Mouse (Mus musculus) spleen, postnatal 14 days (tissue): ENCODE measurements around the gene Mogs.

Experiments
- DNase-seq, 2 experiments: peaks; one replicate each; pipeline ENCODE4 v3.0.0; 2021 to 2022; ENCODE audit warnings: low spot score in 2 of 2

Mogs gene

GRCm38 (mm10) chr6:83121863-83122710 lies 6.8 kb downstream of the Mogs start:
- peak in 1 of 2 experiments; percentile 44 for DNase-seq

DNA sequence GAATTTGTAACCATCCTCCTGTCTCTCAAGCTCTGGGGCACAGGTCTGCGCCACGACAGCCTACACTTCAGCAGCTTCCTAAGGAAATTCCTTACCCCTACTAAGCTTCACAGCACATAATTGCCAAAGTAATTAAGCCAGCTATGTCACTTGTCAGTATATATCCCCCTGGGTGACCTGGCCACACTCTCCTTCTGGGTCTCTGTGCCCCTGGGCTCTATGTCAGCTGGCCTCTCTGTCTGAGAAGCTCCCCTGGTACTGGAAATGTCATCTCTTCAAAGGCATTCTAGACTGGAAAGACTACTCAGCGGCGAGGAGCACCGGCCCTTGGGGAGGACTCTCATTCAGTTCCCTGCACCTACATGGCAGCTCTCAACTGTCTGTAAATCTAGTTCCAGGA lies 7.7 kb downstream of the Mogs start:
- no peak for DNase-seq

- DNase-seq: peak; percentile 76 to 87
Measured at GRCm38 (mm10) chr6:83124851-83125312, 9.6 kb downstream of the Mogs start.

DNA sequence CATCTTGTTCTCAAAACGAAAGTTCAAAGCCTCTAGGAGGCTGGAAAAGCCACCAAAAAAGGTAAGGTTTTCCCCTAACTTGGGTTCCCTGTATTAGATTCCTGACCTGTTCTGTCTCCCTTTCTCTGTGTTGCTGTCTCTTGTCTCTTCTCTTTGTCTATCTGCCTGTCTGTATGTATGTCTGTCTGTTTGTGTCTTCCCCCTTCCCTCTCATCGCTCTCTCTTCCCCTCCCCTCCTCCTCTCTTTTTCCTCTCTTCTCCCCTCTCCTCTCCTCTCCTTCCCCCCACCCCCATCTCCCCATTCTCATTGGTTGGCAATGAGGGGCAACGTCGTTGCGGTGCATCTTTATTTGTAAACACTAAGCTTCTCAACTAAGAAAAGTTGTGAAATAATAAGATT lies 10.0 kb downstream of the Mogs start, which contains the start of gene Ino80b:
Gene Ino80b (minus strand): TSS at position 101 of the 400 bp plus-strand sequence.
- no peak for DNase-seq

- DNase-seq: no peak
Measured at GRCm38 (mm10) chr6:83127419-83127818, 12.1 kb downstream of the Mogs start.

DNA sequence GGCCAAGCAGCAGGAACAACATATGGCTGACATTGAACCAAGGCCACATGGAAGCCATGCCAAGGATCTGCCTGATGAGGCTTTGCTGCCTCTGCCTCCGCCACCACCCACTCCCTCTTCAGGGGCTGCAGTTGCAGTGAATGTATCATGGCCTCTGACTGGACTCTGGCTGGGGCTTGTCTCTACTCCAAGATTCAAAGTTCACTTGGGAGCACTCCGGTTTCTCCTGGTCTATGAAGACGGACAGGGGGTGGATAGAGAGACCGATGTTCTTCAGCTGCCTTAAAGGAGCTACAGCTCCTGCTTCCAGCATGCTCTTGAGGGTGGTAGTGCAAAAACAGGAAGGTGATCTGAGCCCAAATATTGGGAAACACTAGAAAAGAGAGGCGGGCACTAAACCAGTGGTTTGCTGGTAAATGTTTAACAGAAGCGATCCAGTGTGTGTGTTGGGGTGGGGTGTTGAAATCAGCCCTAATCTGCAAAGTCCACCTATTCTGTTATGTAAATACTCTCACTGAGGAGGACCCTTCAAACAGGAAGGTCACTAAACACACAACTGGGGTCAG lies 16.3 kb downstream of the Mogs start:
- no peak for DNase-seq

- DNase-seq: no peak
Measured at GRCm38 (mm10) chr6:83132176-83132919, 17.1 kb downstream of the Mogs start.

DNA sequence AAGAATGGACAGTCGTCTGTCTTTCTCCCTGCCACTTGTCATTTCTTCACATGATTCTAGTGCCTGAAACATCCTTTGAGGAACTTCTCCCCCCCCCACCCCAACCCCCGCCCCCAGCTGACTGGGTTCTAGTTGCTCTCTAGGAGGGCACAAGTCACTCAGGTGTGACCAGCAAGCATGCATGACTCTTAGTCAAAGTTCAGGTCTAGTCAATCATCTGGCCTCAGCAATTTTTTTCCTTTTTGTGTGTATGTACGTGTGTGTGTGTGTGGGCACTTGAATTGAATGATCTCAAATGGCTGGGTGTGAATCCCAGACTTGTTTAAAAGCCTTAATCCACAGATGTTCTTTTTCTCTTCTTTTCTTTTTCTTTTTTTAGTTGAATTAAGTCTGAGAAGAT lies 18.9 kb downstream of the Mogs start:
- DNase-seq: no peak

GRCm38 (mm10) chr6:83134951-83135513 lies 19.7 kb downstream of the Mogs start, which contains the start of gene Rtkn:
Gene Rtkn (plus strand): TSS chr6:83135463.
- DNase-seq: no peak

DNA sequence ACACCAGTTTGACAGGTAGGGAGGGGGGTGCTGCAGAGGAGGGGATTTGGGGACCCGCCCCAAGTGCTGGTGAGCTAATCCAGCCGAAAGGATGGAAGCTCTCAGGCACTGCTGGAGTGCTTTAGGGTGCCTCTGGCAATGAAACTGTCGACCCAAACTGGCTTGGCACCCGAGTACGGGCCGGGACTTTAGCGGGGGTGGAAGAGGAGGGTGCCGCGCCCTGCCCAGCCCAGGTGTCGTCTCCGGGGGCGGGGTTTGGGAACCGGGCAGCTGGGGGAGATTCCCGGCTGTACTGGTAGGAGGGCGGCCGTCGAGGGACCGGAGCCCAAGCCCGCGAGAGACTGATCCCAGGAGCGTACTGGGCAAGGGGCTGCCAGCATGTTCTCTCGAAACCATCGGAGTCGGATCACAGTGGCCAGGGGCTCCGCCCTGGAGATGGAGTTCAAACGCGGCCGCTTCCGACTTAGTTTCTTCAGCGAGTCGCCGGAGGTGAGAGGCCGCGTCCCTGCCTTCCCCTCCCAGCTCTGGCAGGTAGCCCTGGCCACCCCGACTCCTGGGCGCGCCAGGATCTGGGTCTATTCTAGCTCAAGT lies 20.4 kb downstream of the Mogs start:
- no peak for DNase-seq

DNA sequence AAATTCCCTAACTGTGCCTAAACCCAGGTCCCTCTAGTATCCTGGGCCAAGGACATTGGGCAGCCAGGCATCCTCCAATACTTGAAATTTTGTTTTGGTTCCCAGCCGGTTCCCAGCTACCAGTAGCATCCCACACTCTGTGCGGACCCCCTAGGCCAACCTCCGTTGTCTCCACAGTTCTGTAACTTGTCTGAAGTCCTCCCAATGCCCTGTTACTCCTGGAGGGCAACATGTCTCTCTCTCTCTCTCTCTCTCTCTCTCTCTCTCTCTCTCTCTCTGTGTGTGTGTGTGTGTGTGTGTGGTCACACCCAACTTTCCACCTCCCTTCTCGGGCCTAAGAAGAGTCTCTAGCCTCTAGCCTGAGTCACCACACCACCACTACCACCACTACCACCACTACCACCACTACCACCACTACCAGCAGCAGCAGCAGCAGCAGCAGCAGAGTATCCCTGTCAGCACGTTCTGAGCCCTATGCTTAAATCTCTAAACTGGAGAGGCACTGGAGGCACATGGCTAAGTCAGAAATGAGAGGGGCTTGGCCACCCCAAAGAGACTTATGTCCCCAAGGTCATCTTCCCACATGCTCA lies 21.1 kb downstream of the Mogs start:
- no peak for DNase-seq

DNA sequence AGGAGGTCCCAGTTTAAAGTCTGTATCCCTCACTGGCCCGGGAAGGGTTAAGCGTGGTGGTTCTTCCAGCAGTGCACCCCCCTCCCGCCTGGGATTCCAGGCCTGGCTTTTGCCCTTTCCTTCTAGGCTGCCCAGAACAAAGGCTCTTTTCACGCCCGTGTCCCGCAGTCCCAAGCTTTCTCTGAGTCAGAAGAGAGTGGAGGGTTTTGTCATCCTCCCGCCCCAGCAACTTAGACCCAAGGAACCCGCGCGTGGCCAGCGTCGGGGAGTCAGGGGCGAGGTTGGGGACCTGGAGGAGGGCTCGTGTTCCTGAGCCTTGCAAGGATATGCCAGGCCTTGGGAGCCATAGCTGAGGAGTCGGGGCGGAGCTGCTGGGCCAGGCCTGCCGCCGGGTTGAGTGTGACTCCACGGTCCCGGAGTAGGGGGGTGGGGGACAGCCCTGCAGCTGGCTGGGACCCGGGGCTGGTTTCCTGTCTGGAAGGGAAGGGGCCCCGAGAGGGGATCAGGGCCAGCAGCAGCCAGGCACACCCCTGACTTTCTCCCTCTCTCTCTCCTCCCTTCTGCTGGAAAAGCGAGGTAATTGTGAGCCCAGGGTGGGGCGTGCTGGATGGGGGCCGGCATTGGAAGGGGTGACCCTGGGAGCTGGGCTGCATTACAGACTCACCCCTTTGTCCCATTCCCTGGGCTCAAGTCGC lies 21.7 kb downstream of the Mogs start:
- no peak for DNase-seq

DNA sequence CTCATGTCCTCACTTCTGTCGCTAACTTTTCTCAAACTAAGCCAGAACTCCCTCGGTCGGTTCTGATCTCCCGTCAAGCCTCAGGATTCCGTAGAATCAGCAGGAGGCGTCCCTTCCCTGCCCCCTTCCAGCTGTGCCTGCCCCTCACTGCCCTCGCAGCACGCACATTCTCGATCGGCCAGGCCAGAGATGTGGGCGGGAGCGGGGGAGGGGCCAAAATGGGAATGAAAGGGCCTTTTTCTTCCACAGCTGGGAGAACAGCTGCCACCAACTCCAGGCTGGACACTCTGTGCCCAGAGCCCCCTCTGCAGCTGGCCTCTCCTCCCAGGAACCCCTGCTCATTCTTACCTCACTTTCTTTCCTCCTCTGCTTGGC lies 22.3 kb downstream of the Mogs start:
- no peak for DNase-seq

DNA sequence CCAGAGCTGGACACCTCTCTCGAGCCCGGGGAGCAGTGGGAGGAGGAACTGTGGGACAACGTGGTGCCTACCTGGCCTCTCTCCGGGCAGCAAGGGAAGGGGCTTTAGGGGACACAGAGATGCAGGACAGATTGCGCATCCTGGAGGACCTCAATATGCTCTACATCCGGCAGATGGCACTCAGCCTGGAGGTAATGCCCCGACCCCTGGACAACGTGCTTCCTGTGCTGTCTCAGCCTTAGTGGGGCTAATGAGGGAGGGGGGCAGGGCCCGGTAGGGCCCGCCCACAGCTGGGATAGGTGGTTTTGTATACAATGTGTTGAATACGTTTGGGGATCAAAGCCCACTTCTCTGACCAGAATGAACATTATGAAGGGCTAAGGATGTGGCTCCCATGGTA lies 22.8 kb downstream of the Mogs start:
- DNase-seq: no peak

- no peak for DNase-seq
Measured at GRCm38 (mm10) chr6:83140044-83140443, 24.7 kb downstream of the Mogs start.

DNA sequence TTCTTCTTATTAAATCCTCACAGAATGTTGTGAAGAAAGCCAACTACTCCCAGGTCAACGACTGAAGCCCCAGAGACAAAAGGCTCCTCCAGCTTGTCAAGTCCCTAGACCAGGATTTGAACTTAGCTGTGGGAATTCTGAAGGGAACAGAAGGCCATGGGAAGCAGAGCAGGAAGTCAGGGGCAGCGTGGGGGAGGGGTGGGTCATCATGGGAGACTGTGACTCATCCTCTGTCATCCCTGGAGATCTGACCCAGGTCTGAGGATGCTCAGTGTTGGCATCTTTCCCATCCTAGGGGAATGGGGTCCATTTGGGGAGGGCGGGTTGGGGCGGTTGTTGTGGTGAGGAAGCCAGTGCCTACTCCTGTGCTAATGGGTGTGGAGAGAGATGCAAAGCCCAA lies 26.3 kb downstream of the Mogs start:
- DNase-seq: no peak

GRCm38 (mm10) chr6:83142211-83142731 lies 27.0 kb downstream of the Mogs start:
- no peak for DNase-seq

GRCm38 (mm10) chr6:83142886-83143285 lies 27.6 kb downstream of the Mogs start:
- no peak for DNase-seq

DNA sequence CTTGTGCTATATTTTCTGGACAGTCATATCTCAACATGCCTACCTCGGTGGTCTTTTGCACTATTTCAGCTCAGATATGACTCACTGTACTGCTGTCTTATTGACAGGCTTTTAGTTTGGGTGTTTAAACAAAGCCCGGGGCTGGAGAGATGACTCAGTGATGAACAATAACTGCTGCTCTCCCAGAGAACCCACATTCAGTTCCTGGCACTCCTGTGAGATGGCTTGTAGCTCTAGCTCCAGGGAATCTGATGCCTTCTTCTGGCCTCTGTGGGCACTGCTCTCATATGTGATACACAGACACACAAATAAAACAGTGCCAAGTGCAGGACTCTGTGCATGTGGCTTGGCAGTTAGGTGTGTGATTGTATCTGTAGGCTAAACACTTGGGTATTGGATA lies 29.9 kb downstream of the Mogs start:
- DNase-seq: no peak

- no peak for DNase-seq
Measured at GRCm38 (mm10) chr6:83145805-83146204, 30.5 kb downstream of the Mogs start.

DNA sequence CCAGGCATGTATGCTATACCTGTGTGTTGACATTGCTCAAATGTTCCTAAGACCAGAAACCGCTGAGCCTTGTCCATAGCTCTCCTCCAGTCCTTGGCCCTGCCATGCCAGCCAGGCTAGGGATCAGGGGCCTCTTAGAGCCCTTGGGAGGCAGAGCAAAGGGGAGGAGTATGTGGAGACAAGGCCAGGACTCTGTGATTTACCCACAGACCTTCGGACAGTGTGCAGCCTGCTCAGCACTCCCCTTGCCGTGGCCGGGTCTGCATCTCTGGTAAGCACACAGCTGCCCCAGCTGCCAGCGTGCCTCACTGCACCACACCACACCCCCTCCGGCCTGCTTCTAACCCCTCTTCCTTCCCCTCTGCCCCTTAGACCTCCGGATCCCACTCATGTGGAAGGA lies 32.0 kb downstream of the Mogs start:
- DNase-seq: no peak
